Mouse (Mus musculus): ENCODE results near the gene Eif5.

Eif5 gene

DNA sequence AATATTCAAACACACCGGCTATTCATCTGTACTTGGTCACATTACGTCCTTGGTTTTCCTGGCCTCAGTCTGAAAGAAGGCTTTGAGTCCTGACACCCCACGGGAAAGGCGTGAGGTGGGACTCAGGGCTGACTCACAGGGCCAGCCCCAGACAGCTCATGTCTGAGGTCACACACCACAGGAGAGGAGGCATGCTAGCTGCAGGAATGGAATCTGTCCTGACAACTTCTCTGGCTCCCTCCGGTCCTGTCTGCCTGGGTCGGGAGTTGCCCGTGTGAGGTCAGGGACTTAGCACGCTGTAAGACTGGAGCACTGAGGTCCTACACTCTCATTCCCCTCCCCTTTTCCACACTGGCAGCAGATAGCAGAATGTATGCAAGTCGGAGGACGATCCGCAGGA is 31.0 kb downstream of the Eif5 start:
- DNase-seq: no peak

DNA sequence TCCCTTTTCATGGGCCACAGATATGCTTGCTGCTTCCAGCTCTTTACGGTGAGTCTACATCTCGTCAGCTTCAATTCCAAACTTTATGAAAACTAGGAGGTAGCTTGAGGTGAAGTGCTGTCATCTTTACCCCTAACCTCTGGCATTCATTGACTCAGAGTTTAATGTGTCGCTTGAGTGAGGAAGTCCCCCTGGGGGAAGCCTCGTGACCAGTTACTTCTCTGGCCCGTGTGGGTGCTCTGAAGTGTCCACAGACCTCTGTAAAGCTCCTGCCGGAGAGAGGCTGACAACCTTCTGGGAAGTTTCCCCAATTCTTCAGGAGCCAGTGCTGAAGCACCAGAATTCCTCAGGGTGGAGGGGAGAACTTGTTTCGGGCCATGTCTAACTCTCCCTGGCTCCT is 34.6 kb downstream of the Eif5 start:
- no peak for DNase-seq

DNA sequence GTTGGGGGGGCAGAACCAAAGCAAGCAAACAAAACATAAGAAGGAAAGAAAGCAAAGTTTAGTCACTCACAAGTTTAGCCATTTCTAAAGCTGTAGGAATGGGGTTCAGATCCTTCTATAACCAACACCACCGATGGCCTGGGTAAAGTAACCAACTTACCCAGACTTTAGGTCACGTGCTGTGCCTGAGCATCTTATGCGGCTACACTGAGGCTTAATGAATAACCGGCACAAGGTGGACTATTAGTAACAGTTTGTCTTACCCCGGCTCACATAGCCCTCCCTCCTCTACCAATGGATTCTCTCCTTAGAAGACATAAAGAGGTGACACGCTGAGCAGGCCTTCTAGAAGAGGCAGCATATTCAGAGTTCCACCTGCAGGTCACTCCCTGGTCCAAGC is 35.5 kb downstream of the Eif5 start:
- no peak for DNase-seq

DNA sequence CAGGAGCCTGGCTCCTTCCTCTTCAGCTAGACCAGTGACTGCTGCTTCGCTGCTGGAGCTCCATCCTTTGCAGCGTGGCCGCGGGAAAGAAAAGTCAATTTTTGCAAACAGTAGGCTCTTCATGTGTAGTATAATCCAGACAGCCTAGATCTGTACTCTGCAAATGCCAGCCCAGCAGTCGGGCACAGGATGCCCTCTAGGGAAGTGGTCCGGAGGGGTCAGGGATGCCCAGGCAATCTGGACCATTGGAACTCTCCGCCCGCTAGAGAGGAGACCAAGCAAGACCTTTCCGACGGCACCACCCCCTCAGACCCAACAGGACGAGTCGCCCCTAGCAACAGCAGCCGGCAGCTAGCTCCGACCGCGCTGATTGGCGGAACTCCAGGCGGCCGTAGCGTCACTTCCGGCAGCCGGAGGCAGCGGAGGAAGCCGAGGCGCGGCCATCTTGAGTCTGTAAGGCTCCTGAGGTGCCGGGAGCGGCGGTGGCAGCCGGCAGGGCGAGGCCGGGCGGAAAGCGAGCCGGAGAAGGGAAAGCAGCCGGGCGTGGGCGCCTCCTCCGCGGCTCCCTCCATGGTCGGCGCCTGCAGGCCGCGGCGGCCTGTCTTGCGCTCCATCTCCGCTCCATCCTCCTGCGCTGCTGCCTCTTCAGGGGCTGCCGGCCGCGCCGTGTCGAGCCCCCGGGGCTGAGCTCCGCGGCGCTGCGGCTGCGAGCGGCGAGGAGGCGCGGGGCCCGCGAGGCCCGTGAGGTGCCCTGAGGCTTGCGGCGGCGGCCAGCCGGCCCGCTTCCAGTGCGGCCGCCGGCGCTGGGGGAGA is 36.5 kb downstream of the Eif5 start, which contains the start of gene Mark3:
TSS of gene Mark3 (plus strand) at position 450 of the 813 bp plus-strand sequence.
- peak; percentile 100 for DNase-seq

DNA sequence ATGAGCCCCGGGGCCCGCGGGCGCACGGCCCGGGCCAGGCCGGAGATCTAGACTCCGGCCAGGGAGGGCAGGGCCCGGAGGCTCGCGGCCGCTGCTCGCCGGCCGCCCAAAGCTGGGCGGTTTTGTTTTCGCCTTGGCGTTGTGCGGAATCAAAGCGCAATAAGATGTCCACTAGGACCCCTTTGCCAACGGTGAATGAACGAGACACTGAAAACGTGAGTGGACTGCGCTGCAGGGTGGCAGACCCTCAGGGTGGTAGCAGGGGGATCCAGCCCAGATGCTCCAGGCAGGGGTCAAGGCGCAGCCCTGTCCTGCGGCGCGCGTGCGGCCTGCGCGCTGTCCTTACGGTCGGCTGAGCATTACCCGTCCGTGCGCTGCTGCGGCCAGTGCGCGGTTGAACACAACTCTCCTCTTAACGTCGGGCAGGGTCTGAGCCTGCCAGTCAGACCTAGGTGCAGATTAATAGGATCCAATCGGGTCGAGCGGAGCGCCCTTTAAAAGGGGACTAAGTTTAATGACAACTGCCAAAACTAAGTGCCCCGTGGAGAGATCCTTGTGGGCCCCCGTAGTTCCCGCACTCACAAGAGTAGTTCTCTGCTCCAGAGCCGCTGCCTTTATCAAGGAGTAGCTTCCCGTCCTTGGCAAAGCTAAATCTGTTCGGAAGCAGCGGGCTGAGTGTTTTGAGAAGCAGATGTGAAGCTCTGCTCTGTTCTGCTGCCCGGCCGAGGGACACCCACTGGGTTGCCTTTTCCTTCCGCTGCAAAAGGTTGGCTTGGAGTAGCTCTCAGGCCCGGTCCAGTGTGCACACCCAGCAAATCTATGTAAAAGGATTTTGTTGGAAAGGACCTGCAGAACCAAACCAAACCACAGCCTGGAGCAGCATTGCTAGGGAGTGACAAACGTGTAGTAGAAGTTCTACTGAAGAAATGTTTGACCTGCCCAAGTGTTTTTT is 37.3 kb downstream of the Eif5 start:
- peak; percentile 96 for DNase-seq

DNA sequence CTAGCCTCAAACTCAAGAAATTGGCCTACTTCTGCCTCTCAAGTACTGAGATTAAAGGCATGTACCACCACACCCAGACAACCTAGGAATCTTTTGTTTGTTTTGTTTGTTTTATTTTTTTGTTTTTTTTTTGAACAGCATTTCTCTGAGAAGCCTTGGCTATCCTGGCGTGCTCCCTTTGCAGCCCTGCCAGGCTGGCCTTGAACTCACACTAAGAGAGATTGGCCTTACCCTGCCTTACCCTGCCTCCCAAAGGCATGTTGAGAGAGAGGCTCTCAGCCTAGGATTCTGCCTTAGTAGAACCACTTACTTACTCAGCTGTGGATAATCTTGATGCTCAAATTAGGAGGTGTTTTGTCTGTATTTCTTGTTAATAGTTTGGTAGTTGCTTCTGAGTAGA is 45.2 kb downstream of the Eif5 start:
- DNase-seq: no peak

DNA sequence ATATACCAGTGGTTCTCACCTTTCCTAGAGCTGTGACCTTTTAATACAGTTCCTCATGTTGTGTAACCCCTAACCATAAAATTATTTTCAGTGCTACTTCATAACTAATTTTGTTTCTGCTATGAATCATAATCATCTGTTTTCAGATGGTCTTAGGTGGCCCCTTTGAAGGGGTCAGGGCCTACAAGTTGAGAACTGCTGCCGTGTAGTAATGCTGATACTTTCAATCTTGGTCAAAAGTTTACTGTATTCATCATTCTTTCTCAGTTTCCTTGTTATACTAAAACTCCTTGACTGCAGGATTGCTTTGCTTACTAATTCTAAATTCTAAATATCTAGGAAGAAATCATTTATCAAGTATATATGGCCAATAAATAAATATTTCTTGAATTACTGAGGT is 46.6 kb downstream of the Eif5 start:
- DNase-seq: no peak

DNA sequence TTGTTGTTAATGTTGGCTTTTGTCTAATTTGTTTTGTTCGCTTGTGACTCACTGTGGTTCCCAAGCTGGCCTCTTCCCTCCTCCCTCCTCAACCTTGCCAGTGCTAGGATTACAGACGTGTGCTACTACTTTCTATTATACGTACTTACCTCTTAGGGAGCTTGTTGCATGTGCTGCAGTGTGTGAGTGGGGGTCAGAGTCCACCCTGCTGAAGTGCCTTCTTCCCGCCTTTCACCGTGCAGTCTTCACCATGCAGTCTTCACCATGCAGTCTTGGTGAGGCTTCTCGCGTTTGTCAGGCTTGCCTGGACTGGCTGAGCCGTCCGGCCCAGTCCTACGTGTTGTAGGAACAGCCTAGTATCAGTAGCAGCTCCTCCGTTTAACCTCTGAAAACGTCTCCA is 49.4 kb downstream of the Eif5 start:
- no peak for DNase-seq

DNA sequence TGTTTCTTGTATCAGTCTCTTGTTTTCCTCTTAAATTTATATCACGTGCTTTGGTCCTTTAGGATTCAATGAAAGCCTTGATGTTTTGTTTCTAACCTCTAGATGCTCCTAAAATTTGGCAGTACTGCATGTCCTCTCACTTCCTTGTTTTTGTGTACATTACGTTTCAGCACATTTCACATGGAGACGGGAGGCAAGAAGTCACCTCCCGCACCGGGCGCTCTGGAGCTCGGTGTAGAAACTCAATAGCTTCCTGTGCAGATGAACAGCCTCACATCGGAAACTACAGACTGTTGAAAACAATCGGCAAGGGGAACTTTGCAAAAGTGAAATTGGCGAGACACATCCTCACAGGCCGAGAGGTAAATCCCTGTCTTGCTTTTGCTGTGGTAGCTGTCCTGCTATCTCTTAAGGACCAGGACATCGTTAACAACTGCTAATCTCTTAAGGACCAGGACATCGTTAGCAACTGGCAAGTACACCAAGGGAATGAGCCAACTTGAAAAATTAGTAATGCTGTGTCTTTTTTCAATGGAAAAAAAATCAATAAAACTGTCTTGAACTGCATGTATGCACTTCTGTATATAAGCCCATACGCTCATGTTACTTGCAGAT is 54.7 kb downstream of the Eif5 start:
- DNase-seq: peak; percentile 94

DNA sequence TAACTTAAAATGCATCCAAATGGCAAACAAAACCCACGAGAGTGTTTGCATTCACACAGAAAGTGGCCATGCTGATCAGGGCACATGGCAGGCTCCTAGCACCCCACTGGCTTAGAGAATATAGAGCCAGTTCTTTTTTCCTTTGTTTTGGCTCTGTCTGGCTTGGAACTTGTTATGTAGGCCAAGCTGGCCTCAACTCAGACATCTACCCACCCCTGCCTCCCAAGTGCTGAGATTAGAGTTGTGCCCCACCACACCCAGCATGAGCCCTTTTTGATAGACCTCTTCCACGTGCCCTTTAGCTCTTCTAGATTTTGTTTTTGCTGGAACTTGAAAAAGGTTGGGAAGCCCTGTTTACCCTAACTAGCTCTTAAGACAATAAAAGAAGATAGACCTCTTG is 56.0 kb downstream of the Eif5 start:
- peak; percentile 63 for DNase-seq
